In genomic region chr7:100121376-100121789, GRCm38 (mm10) we compare ENCODE assay signal across 8 mouse cellular contexts. TPM values are rescaled to one million over a fixed set of nuclear protein-coding genes. Genes with fewer than 3 reads are reported as not detected.
DNase-seq lines count a peak whose midpoint lies in the region; ATAC-seq lines count a peak whose summit lies in the region.

Pold3 (minus strand) TSS chr7:100121565.

- peak within 1 kb of the TSS; percentile 88 for H3K27ac ChIP-seq in hindbrain, embryonic 15.5 days (replicated peaks)

- H3K4me1 ChIP-seq in hindbrain, embryonic 15.5 days (replicated peaks), result peaks cover 21% of the 10 kb centered on the region

- H3K9ac ChIP-seq in hindbrain, embryonic 15.5 days, result peak within 1 kb of the TSS; percentile 93

- H3K9me3 ChIP-seq in hindbrain, embryonic 15.5 days, result no peaks in the 10 kb centered on the region

- H3K4me3 ChIP-seq in hindbrain, embryonic 15.5 days, result peak within 1 kb of the TSS; percentile 99

- under 1% methylated on average over 33 of the region's 33 CpGs for WGBS in hindbrain, embryonic 15.5 days

- H3K4me2 ChIP-seq in hindbrain, embryonic 15.5 days, result peak within 1 kb of the TSS; percentile 91

- peak; percentile 98 for ATAC-seq in hindbrain, embryonic 15.5 days (ENCODE audit: low FRiP score, low read depth)

- H3K36me3 ChIP-seq in hindbrain, embryonic 15.5 days, result peaks cover 9% of the 10 kb centered on the region

- DNase-seq in T-cell, adult 2 months (ENCODE audit: low spot score), result peak; percentile 98
- peak; percentile 100 for DNase-seq in cerebellum, postnatal 36 days
- DNase-seq in frontal cortex, postnatal 36 days (ENCODE audit: low spot score in 2 of 2), result peak; percentile 99 to 100
- DNase-seq in left cerebral cortex, adult 11 months (ENCODE audit: low spot score), result peak; percentile 97
- peak; percentile 99 to 100 for DNase-seq in lung, postnatal 4 days
- peak; percentile 97 for DNase-seq in retina, postnatal 7 days (ENCODE audit: low read depth, low spot score)
- peak; percentile 100 for DNase-seq in urinary bladder, adult 2 months (ENCODE audit: low spot score)

- H3K27me3 ChIP-seq in hindbrain, embryonic 15.5 days, result no peaks in the 10 kb centered on the region

RNA-seq across cellular contexts. Expression of gene Pold3, which starts in this region (rescaled TPM):
- polyA plus RNA-seq in hindbrain, embryonic 15.5 days (2015; fragmentation: Nextera tagmentation; extraction: Ambion mirVana), result 44.9 and 45.6 TPM in 2 replicates
- polyA plus RNA-seq in urinary bladder, adult 2 months (2012; rRNA removed), result 26.8 and 27.5 TPM in 2 replicates

Comparison
In these comparisons a context has a peak if more than half of its experiments do, and no peak if none do; other contexts are left out.
1. Peak in every context shown above with its lines: DNase-seq, ATAC-seq, H3K4me3 ChIP-seq and H3K27ac ChIP-seq.